Mouse (Mus musculus) large intestine, adult 2 months (tissue): ENCODE results near the gene Rcc2. TPM values are rescaled to one million over a fixed set of nuclear protein-coding genes. Genes with fewer than 3 reads are reported as not detected.

ENCODE experiments used
- DNase-seq: peaks from one replicate; pipeline ENCODE4 v3.0.0-alpha.2; 2012; ENCODE audit warnings: low read depth, low spot score
- WGBS: fragments of 180-500 bp; shearing (Covaris S2); methylation state at CpG from one replicate; pipeline ENCODE4 v1.1.7; 2018; 5-methylcytosine and 5-hydroxymethylcytosine counted together
- polyA plus RNA-seq: library from polyadenylated mRNA; depleted of rRNA; stranded (reverse); fragments of >200 nt; gene quantifications from 2 replicates; pipeline ENCODE4 v1.2.3, GENCODE M21; 2012; rRNA removed

Gene Rcc2
- polyA plus RNA-seq, 1 experiment: 52.5 TPM

DNA sequence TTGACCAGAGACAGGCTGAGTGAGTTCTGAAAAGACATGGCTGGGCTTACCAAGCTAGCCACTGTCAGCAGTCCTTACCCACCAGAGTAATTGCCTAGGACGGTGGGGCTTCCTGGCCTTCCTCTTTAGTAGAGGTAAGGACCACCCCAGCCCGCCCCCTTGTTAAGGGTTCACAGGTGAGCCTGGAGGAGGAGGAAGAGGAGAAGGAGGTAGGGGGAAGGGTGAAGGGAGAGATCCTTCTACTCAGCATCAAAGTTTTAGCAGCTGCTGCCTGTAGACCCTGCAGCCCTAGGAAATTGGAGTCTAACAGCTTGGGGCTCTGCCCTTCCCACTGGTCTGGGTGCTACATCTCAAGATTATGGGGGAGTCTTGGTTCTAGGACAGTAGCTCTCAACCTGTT, 42.2 kb downstream of the Rcc2 start, which contains the start of gene Padi6:
Gene Padi6, minus strand, starts transcription at position 101 of the 400 bp plus-strand sequence.
- 73% methylated on average over 2 of the region's 2 CpGs for WGBS
- no peak for DNase-seq

DNA sequence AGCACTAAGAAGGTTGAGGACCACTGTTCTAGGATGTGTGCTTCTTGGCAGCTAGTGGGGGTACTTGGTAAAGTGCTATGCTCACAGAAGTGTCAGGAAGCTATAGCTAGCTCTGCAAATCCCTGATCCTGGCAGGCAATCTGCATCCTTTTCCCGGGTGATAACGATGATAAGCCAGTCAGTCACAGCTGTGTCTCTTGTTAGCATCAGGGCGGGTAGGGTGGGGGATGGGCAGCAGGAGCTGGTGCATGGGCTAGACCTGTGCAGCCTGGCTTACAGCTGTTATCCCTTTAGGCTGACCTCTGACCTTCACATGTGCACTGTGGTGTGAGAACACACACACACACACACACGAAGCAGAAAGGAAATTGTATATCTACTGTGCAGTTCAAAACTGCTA, 42.7 kb downstream of the Rcc2 start:
- no peak for DNase-seq
- 50% methylated on average over 4 of the region's 4 CpGs for WGBS

DNA sequence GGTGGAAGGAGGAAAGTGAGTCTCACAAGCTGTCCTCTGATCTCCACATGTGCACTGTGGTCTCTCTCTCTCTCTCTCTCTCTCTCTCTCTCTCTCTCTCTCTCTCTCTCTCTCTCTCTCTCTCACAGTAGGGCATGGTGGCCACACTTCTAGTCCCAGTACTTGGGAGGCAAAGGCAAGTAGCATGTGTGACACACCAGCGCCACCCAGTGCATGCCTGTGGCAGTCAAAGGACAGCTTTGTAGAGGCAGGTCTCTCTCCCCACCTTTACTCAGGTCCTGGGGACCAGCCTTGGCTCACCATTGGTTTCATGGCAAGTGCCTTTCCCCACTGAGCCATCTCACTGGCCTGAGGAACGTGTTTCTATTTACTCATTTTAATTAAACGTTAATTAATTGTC, 44.3 kb downstream of the Rcc2 start:
- WGBS: 9% methylated on average over 3 of the region's 3 CpGs
- DNase-seq: no peak

DNA sequence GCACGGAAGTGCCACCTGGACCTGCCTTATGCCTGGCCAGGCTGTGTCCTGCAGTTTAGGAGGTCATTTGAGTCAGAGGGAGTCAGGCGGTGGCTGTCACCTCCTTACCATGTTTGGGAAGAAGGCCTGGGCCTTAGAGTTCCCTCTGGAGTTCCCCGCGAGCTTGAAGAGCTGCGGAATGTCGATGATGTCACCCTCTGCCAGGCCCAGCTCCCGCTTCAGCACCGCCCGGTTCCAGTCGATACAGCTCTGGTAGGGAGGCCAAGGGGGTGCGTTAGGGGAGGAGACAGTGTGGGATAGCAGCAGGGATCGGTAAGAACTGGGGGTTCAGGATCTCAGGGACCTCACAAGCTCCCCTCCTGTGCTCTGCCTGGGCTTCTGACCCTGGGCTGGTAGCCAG, 47.6 kb downstream of the Rcc2 start:
- WGBS: 28% methylated on average over 12 of the region's 12 CpGs
- DNase-seq: no peak

DNA sequence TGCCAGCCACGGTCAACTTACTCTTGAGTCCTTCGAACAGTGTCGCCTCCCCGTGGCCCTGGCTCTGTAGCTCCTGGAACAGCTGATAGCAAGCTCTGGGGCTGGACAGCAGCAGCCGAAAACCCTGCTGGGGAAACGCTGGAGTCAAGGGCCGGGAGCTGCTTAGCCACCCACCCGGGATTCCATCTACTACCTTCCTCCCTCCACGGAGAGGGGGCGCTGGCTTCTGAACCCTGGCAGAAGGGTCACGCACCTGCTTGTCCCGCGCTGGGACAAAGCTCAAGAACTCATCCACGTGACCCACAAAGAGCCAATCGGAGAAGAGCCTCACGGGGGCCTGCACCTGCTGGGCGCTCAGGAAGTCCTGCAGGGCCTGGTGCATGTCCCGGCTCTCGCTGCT, 50.0 kb downstream of the Rcc2 start:
- WGBS: 12% methylated on average over 19 of the region's 19 CpGs
- peak; percentile 39 for DNase-seq

DNA sequence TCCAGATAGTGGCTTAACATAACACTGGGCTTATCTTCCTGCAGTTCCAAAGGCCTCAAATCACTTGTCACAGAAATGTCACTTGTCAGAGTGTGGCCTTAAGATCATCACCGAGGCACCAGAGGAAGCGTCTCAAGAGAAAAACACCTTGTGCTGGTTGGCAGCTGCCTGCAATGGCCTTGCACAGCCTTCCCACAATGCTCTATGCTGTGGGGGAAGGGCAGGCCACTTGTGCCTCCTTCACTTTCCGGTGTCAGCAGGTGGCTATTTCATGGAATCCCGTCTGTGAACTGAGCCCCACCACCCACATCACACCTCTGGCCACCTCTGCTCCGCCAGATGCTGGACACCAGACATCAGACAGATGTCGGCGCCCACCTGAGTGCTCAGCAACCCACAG, 53.0 kb downstream of the Rcc2 start:
- whole genome bisulfite sequencing: 67% methylated on average over 7 of the region's 7 CpGs
- DNase-seq: no peak

DNA sequence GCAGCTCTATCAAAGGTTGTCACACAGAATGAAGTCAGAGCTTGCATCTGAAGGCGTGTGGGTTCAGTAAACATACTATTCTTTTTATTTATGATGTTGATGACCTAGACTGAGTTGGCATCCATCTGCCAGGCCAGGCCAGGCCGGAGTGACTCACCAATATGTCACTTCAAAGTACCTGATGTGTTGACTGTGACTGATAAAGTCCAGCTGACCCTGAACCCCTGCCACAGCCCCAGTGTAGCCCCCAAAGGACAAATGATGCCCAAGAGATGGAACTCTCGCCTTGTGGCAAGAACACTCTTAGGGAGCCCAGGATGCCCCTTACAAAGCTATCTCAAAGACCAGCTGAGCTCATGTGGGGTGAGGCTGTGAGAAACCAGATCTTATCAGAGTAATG, 55.5 kb downstream of the Rcc2 start:
- 61% methylated on average over 3 of the region's 3 CpGs for whole genome bisulfite sequencing
- no peak for DNase-seq

DNA sequence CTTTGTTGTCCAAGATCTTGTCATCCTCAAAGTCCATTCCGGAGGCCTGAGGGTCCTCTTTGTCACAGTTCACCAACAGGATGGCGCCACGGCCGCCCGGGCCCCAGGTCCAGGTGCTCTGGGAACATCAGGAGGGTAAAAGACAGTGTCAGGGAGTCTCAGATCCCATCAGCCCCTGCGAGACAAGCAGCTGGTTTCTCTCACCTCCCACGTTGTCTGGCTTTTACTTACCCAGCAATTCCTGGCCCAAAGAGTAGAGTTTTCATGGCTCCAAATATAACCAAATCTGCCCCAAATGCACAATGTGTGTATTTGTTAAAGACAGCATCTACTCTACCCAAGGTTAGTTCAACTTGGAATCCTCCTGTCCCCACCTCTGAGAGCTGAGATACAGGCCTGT, 61.3 kb downstream of the Rcc2 start:
- WGBS: 84% methylated on average over 7 of the region's 7 CpGs
- DNase-seq: no peak

DNA sequence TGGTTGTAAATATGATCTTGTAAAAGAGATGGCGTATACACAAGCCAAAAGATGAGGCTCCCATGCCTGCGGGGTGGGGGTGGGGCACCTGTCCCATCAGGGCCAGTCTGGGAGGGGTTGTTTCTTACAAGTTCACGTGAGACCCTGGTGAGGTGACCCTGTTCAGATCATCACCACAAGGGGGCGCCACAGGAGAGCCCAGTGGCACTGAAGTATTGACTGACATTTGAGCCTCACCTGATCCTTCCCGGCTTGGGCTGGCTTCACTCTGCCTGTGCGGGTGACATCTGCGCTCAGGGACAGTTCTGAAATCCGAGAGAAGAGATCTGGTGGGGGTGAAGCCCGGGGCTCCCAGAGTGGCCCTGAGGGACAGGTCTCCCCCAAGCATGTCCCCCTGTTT, 62.8 kb downstream of the Rcc2 start:
- 14% methylated on average over 9 of the region's 9 CpGs for WGBS
- DNase-seq: no peak

DNA sequence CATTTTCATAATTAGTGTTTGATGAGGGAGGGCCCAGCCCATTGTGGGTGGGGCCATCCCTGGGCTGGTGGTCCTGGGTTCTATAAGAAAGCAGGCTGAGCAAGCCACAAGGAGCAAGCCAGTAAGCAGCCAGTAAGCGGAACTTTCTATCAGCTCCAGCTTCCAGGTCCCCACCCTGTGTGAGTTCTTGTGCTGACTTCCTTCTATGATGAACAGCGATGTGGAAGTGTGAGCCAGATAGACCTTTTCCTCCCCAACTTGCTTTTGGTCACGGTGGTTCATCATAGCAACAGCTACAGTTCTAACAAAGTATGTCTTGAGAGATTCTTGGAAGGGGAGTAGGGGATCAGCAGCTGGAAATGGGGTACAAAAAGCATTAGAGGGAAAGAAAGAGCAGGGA, 65.6 kb downstream of the Rcc2 start:
- WGBS: 62% methylated on average over 3 of the region's 3 CpGs
- no peak for DNase-seq

DNA sequence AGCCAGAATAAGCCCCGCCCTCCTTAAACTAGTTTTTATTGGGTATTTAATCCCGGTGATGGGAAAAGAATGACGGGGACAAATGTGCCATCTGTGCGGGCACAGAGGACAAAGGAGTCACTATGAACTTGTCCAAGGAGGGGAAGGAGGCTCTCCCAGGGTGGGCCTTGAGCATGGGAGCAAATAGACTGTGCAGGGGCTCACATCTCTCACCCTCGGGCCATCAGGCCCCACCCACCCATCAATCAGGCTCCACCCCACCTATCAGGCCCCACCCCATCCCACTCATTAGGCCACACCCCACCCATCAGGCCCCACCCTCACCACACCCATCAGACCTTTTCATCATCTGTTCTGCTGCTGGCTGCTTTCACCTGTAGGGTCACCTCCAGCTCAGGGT, 68.6 kb downstream of the Rcc2 start:
- DNase-seq: no peak
- 66% methylated on average over 5 of the region's 5 CpGs for WGBS

DNA sequence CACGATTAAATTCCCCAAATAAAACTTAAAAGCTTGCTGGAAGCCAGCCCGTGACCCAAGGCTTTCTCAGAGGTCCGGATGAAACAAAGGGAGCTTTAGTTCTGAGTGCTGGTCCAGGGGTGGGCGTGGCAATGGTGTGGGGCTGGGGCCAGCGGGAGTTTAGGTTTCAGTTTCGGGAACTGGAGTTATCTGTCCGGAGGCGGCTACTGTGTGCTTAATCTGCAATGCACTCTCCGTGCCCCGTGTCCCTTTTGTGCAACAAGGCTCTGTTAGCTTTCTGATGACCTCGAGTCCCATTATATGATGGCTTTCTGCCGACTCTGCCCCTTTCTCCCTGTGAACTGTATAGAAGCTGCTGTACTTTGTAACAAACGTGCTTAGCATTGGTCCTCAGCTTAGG, 70.1 kb downstream of the Rcc2 start:
- DNase-seq: no peak
- WGBS: 2% methylated on average over 13 of the region's 13 CpGs

DNA sequence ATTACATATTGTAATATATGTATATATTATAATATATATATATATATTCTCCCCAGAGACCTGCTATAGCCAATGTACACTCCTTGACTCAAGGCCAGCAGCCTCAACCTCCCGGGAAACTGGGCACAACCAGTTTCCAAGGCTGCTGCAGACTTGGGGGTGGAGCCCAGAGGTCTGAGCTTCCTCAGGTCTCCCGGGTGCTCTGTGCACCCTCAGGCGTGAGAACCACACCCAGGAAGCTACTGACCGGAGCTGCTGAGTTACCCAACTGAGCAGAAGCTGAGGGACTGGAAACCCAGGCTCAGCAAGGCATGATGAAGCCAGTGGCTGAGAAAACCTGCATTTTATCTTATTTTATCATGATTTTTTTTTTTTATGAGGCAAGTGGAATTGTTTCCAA, 70.8 kb downstream of the Rcc2 start:
- 13% methylated on average over 4 of the region's 4 CpGs for WGBS
- no peak for DNase-seq

Other genes starting within 250 kb of the Rcc2 start
- gene Arhgef10l, start 34.5 kb upstream of the Rcc2 start, polyA plus RNA-seq: 21.1 and 28.4 TPM in 2 replicates
- not detected in 2 replicates for gene Padi6, start 42.1 kb downstream of the Rcc2 start, polyA plus RNA-seq
- 0.30 and 0.48 TPM in 2 replicates for gene Padi4, start 73.7 kb downstream of the Rcc2 start, polyA plus RNA-seq
- not detected in 2 replicates for gene Padi3, start 110.1 kb downstream of the Rcc2 start, polyA plus RNA-seq
- gene Padi1, start 145.2 kb downstream of the Rcc2 start, polyA plus RNA-seq: 0.02 and 0.05 TPM in 2 replicates
- gene Padi2, start 205.8 kb downstream of the Rcc2 start, polyA plus RNA-seq: 2.1 and 2.4 TPM in 2 replicates